Mouse (Mus musculus) ES-E14 (cell line): ENCODE measurements around the gene 1700037C18Rik.

Experiments
- CHD2 ChIP-seq: IDR thresholded peaks from 2 replicates; pipeline ENCODE4 v1.6.1; 2014; ENCODE audit warnings: mild to moderate bottlenecking, low read depth, low read length, inconsistent platforms
- MAFK ChIP-seq: IDR thresholded peaks from 2 replicates; pipeline ENCODE4 v1.6.1; 2014; ENCODE audit warnings: mild to moderate bottlenecking, low read depth, low read length, inconsistent platforms; ENCODE audit not compliant: insufficient read depth

DNA sequence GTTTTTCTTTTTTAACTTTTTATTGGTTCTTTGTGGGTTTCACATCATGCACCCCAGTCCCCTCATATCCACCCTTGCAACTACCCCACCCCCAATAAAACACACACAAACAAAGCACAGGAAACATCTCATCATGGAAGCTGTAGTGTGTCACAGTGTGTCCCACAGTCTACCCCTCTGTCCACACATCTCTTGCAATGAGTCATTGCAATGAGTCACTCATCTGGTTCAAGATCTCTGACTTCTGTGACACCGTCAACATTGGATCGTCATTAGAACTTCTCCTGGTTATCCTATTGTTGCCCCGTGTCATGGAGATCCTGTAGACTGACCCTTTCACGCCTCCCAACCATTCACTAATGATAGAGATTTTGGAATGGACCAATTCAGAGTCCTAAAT lies 26.2 kb upstream of the 1700037C18Rik start:
- no peak for TF ChIP-seq MAFK
- no peak for TF ChIP-seq CHD2
